Mouse (Mus musculus): ENCODE measurements at regions not wholly inside any gene's neighbourhood (a gene's known extent, or its start where the extent isn't known, plus 50 kb on each side); places are given as distances from the start of the nearest gene placed in this dataset.

DNA sequence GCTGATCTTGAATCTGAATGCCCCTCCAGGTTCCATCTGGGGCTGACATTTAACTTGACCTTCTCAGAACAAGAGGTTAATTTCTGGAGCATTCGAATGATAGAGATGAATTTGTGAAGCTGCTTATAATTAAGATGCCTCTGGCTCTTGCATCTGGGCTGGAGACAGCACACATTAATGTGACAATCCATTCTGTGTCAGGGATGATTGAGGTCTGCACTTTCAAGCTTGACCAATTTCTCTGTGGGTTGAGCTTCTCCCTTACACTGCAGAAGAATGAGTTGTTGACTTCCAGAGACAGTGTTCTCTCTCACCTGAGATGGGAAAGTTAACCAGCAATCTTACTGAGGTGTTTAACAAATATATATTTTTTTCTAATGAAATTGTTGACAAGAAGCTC is 541.8 kb downstream of the Edem1 start:
- Histone ChIP-seq H3K4me1 (peaks cover 7% of the 10 kb centered on the region; the same call in 1 of the 2 replicates), H3K9me3 (replicated peaks) (no peaks in the 10 kb centered on the region), H3K4me3 (no peak overlapping the region), H3K27ac (no peak overlapping the region), H3K36me3 (no peaks in the 10 kb centered on the region), H3K27me3 (ENCODE audit: low read depth, poor library complexity, severe bottlenecking) (no peaks in the 10 kb centered on the region)
- WGBS = 64% methylated on average over 1 of the region's 1 CpGs
- no peak for DNase-seq (ENCODE audit: low spot score)

DNA sequence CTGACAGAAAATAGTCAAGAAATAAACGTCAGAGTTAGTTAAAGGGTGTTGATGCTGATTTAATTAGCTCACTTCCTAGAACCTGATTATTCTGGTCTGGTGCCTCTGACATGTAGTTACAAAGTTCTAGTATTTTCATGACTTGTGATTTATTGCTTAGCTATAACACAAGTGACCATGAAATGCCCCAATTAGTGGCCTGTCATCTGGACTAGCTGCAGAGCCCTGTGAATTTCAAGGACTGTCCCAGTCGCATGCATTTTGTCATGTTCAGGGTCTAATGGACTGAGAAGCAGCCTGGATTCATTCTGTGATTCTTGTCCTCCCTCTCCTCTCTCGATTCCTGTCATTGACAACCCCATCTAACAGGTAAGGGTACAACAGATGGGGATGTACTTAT is 543.5 kb downstream of the Edem1 start:
- 26% methylated on average over 3 of the region's 3 CpGs for WGBS
- Histone ChIP-seq H3K4me3 (no peak overlapping the region), H3K27ac (no peak overlapping the region), H3K27me3 (ENCODE audit: low read depth, poor library complexity, severe bottlenecking) (no peaks in the 10 kb centered on the region), H3K4me1 (peaks cover 7% of the 10 kb centered on the region; the same call in 1 of the 2 replicates), H3K9me3 (replicated peaks) (no peaks in the 10 kb centered on the region), H3K36me3 (no peaks in the 10 kb centered on the region)
- DNase-seq (ENCODE audit: low spot score) = peak; percentile 32

DNA sequence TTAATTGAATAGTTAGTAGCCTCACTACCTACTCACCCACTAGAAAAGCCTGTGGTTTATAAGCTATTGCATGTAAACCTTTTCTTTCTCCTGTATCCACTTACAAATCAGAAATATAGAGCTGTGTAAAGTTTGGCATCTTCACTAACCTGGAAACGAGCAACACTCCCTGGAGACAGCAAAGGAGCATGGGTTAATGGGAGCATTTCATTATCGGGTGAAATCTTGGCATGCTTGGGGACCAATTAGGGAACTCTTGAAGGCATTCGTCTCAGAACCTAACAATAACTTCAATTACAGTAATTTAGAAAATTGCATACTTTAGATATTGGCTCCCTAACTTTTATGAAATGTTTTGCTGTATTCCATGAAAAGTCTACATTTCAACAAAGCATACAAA is 558.8 kb downstream of the Edem1 start:
- Histone ChIP-seq H3K27me3 (ENCODE audit: low read depth, poor library complexity, severe bottlenecking) (no peaks in the 10 kb centered on the region), H3K36me3 (no peaks in the 10 kb centered on the region), H3K4me3 (no peak overlapping the region), H3K27ac (no peak overlapping the region), H3K4me1 (no peaks in the 10 kb centered on the region), H3K9me3 (replicated peaks) (no peaks in the 10 kb centered on the region)
- WGBS = 76% methylated on average over 3 of the region's 3 CpGs
- no peak for DNase-seq (ENCODE audit: low spot score)

DNA sequence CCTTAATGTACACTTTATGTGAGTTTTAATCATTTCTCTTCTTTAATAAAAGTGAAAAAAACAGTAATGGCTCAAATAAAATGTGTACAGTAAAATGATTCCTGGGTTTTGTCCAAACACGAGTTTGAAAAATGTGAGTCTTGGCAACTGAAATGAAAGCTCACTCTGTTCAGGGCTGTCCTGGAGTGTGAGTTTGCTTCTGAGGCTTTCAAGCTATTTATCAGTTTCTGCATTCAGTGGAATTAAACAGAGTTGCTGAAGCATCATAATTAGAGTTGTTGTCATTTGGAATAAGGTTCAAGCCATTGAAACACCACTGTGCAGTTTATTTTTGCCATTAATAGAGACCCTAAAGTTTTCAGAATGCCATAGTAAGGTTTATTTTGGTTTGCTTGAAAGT is 561.3 kb downstream of the Edem1 start:
- 88% methylated on average over 1 of the region's 1 CpGs for WGBS
- H3K27me3 ChIP-seq (ENCODE audit: low read depth, poor library complexity, severe bottlenecking) = no peaks in the 10 kb centered on the region
- H3K27ac ChIP-seq = no peak overlapping the region
- H3K4me1 ChIP-seq = no peaks in the 10 kb centered on the region
- H3K4me3 ChIP-seq = no peak overlapping the region
- H3K9me3 ChIP-seq (replicated peaks) = no peaks in the 10 kb centered on the region
- no peak for DNase-seq (ENCODE audit: low spot score)
- H3K36me3 ChIP-seq = no peaks in the 10 kb centered on the region

DNA sequence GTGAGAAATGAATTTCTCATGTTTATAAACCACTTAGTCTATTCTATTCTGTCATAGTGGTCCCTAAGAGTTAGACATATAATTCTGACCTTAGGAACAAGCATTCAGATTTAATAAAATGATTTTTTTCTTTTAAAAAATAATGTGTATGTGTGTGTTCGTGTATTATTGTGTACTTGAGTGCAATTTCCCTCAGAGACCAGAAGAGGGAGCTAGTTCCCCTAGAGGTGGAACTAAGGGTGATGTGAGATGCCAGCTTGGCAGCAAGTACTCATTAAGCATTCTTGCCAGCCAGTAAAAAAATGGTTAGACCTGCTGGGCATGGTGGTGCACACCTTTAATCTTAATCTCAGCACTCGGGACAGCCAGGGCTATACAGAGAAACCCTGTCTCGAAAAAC is 570.2 kb downstream of the Edem1 start:
- no peak for DNase-seq (ENCODE audit: low spot score)
- WGBS = 76% methylated on average over 3 of the region's 3 CpGs
- no peak overlapping the region for H3K27ac ChIP-seq
- H3K9me3 ChIP-seq (replicated peaks) = no peaks in the 10 kb centered on the region
- no peak overlapping the region for H3K4me3 ChIP-seq
- H3K27me3 ChIP-seq (ENCODE audit: low read depth, poor library complexity, severe bottlenecking) = no peaks in the 10 kb centered on the region
- H3K36me3 ChIP-seq = no peaks in the 10 kb centered on the region
- H3K4me1 ChIP-seq = no peaks in the 10 kb centered on the region

DNA sequence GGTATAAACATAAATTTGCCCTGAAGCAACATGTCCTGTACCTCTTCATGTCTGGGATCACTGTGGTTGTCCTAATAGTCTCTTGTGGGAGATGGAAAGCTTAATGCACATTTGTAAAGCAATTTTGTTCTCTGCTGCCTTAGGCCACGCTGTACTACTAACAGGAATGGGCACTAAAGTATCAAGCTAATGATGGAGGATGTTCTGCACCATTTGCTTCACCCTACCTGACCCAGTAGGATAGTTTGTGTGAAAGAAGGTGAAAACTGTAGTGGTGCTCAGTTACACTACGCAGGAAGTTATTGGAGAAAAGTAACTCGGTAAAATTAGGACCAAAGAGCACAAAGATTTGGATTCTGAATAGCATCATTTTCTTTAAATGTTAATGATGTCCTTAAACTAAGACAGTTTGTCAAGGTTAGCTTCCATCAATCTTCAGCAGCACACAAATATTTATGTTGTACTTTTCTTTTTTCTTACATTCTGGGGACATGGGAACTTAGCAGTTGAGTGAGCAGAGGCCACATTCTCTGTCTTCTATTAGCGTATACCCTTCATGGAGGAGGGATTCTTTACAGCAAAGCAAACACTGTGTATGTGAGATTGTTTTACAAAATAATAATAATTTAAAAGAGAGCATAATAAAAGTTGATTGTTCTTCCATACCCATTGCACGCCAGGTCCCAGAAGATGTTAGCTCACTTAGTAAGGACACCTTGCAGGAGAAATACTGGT is 591.2 kb downstream of the Edem1 start:
- no peaks in the 10 kb centered on the region for H3K36me3 ChIP-seq
- WGBS = 90% methylated on average over 5 of the region's 5 CpGs

DNA sequence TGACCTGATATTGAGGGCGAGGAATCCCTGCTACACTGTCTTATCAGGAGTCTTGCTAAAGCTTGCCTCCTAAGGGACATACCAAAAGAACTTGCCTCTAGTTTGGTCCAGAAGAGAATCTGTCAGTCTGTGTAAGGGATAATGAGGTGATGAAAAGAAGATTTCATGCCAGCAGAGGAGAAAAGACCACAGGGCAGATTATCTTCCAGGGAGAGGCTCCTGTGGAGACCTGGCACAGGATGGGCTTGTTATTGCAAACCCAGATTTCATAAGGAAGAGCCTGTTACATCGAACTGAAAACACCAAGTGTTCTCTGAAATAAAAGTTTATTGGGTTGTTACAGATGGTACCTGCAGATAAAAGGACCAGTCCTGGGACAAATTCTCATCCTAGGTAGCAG is 605.2 kb downstream of the Edem1 start:
- Histone ChIP-seq H3K9me3 (replicated peaks) (no peaks in the 10 kb centered on the region), H3K4me1 (no peaks in the 10 kb centered on the region), H3K4me3 (no peak overlapping the region), H3K27ac (no peak overlapping the region), H3K36me3 (no peaks in the 10 kb centered on the region), H3K27me3 (ENCODE audit: low read depth, poor library complexity, severe bottlenecking) (no peaks in the 10 kb centered on the region)
- WGBS = 83% methylated on average over 2 of the region's 2 CpGs
- no peak for DNase-seq (ENCODE audit: low spot score)

More for the DNA sequence above, 591.2 kb downstream of the Edem1 start:
- Histone ChIP-seq H3K27ac (no peak overlapping the region), H3K4me3 (no peak overlapping the region), H3K27me3 (ENCODE audit: low read depth, poor library complexity, severe bottlenecking) (no peaks in the 10 kb centered on the region), H3K9me3 (replicated peaks) (no peaks in the 10 kb centered on the region), H3K4me1 (no peaks in the 10 kb centered on the region)
- DNase-seq (ENCODE audit: low spot score) = no peak

Measured in limb, embryonic 10.5 days (tissue).